Mouse (Mus musculus) liver, embryonic 11.5 days (tissue): ENCODE data around the gene Pid1. TPM values are rescaled to one million over a fixed set of nuclear protein-coding genes. Genes with fewer than 3 reads are reported as not detected.

Source experiments
- ATAC-seq: fragments of 200-750 bp; cut with Nextera tagmentation; replicated peaks from 2 replicates; pipeline ENCODE4 v1.8.0; 2017; ENCODE audit warnings: moderate number of reproducible peaks, mild to moderate bottlenecking, moderate TSS enrichment, moderate library complexity; ENCODE audit not compliant: low FRiP score
- DNase-seq: peaks from one replicate; pipeline ENCODE4 v3.0.0-alpha.2; 2017; ENCODE audit warnings: low spot score
- H3K27ac ChIP-seq: fragments of 300-500 bp; sonication (generic); 2 replicates; pipeline ENCODE4 v1.5.1; 2014; ENCODE audit warnings: mild to moderate bottlenecking, low read depth, low read length, control low read depth
- H3K27me3 ChIP-seq: fragments of 300-500 bp; sonication (generic); replicated peaks from 2 replicates; pipeline ENCODE4 v1.6.1; 2014; ENCODE audit warnings: low read length, mixed read lengths; ENCODE audit not compliant: control insufficient read depth, insufficient read depth
- H3K36me3 ChIP-seq: fragments of 300-500 bp; sonication (generic); 2 replicates; pipeline ENCODE4 v1.6.1; 2014; ENCODE audit warnings: mild to moderate bottlenecking, low read length, moderate library complexity, mixed read lengths; ENCODE audit not compliant: control insufficient read depth, insufficient read depth
- H3K4me1 ChIP-seq: fragments of 300-500 bp; sonication (generic); replicated peaks from 2 replicates; pipeline ENCODE4 v1.6.1; 2014; ENCODE audit warnings: low read length, mixed read lengths; ENCODE audit not compliant: control insufficient read depth, insufficient read depth
- H3K4me2 ChIP-seq: fragments of 300-500 bp; sonication (generic); 2 replicates; pipeline ENCODE4 v1.6.1; 2014; ENCODE audit warnings: mild to moderate bottlenecking, control low read depth, moderate library complexity
- H3K4me3 ChIP-seq: fragments of 300-500 bp; sonication (generic); 2 replicates; pipeline ENCODE4 v1.5.1; 2014; ENCODE audit warnings: low read depth, low read length, control low read depth
- H3K9ac ChIP-seq: fragments of 300-500 bp; sonication (generic); 2 replicates; pipeline ENCODE4 v1.6.1; 2014; ENCODE audit warnings: low read depth, low read length, control low read depth
- H3K9me3 ChIP-seq: fragments of 300-500 bp; sonication (generic); 2 replicates; pipeline ENCODE4 v1.6.1; 2016; ENCODE audit warnings: low read length, inconsistent platforms, mixed read lengths; ENCODE audit not compliant: control insufficient read depth
- WGBS: fragments of 180-500 bp; shearing (Covaris S2); extraction: QIAGEN DNeasy Blood & Tissue Kit; methylation state at CpG from one replicate; pipeline ENCODE4 v1.1.7; 2014; 5-methylcytosine and 5-hydroxymethylcytosine counted together
- polyA plus RNA-seq: library from polyadenylated mRNA; unstranded; fragments of >200 nt; fragmentation: Nextera tagmentation; extraction: Ambion mirVana; gene quantifications from 2 replicates; pipeline ENCODE4 v1.2.1, GENCODE M21; 2014

The Pid1 gene
- polyA plus RNA-seq, 1 experiment from 2014 or later: 20.6 TPM

- Histone ChIP-seq H3K27me3 (no peaks in the 10 kb centered on the region), H3K4me2 (no peak overlapping the region), H3K9me3 (no peaks in the 10 kb centered on the region), H3K9ac (no peak overlapping the region), H3K4me1 (no peaks in the 10 kb centered on the region), H3K36me3 (no peaks in the 10 kb centered on the region), H3K4me3 (no peak overlapping the region), H3K27ac (no peak overlapping the region)
- WGBS: 50% methylated on average over 2 of the region's 2 CpGs
- DNase-seq (no peak), ATAC-seq (no peak)
Observed at GRCm38 (mm10) chr1:84199890-84200289, 164.1 kb downstream of the Pid1 start.

GRCm38 (mm10) chr1:84198887-84199286, 165.1 kb downstream of the Pid1 start:
- Histone ChIP-seq H3K27ac (no peak overlapping the region), H3K36me3 (no peaks in the 10 kb centered on the region), H3K9ac (no peak overlapping the region), H3K4me1 (no peaks in the 10 kb centered on the region), H3K4me2 (no peak overlapping the region), H3K4me3 (no peak overlapping the region), H3K9me3 (no peaks in the 10 kb centered on the region), H3K27me3 (no peaks in the 10 kb centered on the region)
- WGBS: 76% methylated on average over 2 of the region's 2 CpGs
- no peak for ATAC-seq
- DNase-seq: no peak

- ATAC-seq (no peak), DNase-seq (no peak)
- H3K9me3 ChIP-seq: no peaks in the 10 kb centered on the region
- H3K4me3 ChIP-seq: no peak overlapping the region
- no peak overlapping the region for H3K9ac ChIP-seq
- H3K27me3 ChIP-seq: no peaks in the 10 kb centered on the region
- no peak overlapping the region for H3K27ac ChIP-seq
- no peak overlapping the region for H3K4me2 ChIP-seq
- no peaks in the 10 kb centered on the region for H3K4me1 ChIP-seq
- H3K36me3 ChIP-seq: no peaks in the 10 kb centered on the region
Observed at GRCm38 (mm10) chr1:84192167-84192566, 171.8 kb downstream of the Pid1 start.

- ATAC-seq (no peak), DNase-seq (no peak)
- Histone ChIP-seq H3K9ac (no peak overlapping the region), H3K4me3 (no peak overlapping the region), H3K36me3 (no peaks in the 10 kb centered on the region), H3K9me3 (no peaks in the 10 kb centered on the region), H3K4me2 (no peak overlapping the region), H3K27ac (no peak overlapping the region), H3K4me1 (no peaks in the 10 kb centered on the region), H3K27me3 (no peaks in the 10 kb centered on the region)
- WGBS: 79% methylated on average over 5 of the region's 5 CpGs
Observed at GRCm38 (mm10) chr1:84189446-84189845, 174.5 kb downstream of the Pid1 start.

- H3K4me2 ChIP-seq: no peak overlapping the region
- no peak for ATAC-seq
- 68% methylated on average over 4 of the region's 4 CpGs for WGBS
- H3K36me3 ChIP-seq: no peaks in the 10 kb centered on the region
- no peaks in the 10 kb centered on the region for H3K27me3 ChIP-seq
- DNase-seq: no peak
- no peak overlapping the region for H3K27ac ChIP-seq
- H3K4me3 ChIP-seq: no peak overlapping the region
- H3K9me3 ChIP-seq: no peaks in the 10 kb centered on the region
- no peak overlapping the region for H3K9ac ChIP-seq
- no peaks in the 10 kb centered on the region for H3K4me1 ChIP-seq
Observed at GRCm38 (mm10) chr1:84186756-84187437, 177.1 kb downstream of the Pid1 start.

GRCm38 (mm10) chr1:84177696-84178095, 186.3 kb downstream of the Pid1 start:
- no peaks in the 10 kb centered on the region for H3K4me1 ChIP-seq
- H3K27me3 ChIP-seq: no peaks in the 10 kb centered on the region
- H3K9me3 ChIP-seq: no peaks in the 10 kb centered on the region
- no peak overlapping the region for H3K4me3 ChIP-seq
- no peaks in the 10 kb centered on the region for H3K36me3 ChIP-seq
- no peak overlapping the region for H3K4me2 ChIP-seq
- no peak for DNase-seq
- 62% methylated on average over 1 of the region's 1 CpGs for WGBS
- no peak for ATAC-seq
- H3K27ac ChIP-seq: no peak overlapping the region
- H3K9ac ChIP-seq: no peak overlapping the region

- Histone ChIP-seq H3K9me3 (no peaks in the 10 kb centered on the region), H3K9ac (no peak overlapping the region), H3K4me3 (no peak overlapping the region), H3K27me3 (no peaks in the 10 kb centered on the region), H3K4me2 (no peak overlapping the region), H3K4me1 (no peaks in the 10 kb centered on the region), H3K27ac (no peak overlapping the region), H3K36me3 (no peaks in the 10 kb centered on the region)
- 42% methylated on average over 2 of the region's 2 CpGs for WGBS
- DNase-seq (no peak), ATAC-seq (no peak)
Observed at GRCm38 (mm10) chr1:84177033-84177432, 186.9 kb downstream of the Pid1 start.

- Histone ChIP-seq H3K36me3 (no peaks in the 10 kb centered on the region), H3K4me1 (no peaks in the 10 kb centered on the region), H3K4me2 (no peak overlapping the region), H3K9me3 (no peaks in the 10 kb centered on the region), H3K27me3 (no peaks in the 10 kb centered on the region), H3K27ac (no peak overlapping the region), H3K4me3 (no peak overlapping the region), H3K9ac (no peak overlapping the region)
- no peak for ATAC-seq
- WGBS: 79% methylated on average over 6 of the region's 6 CpGs
- no peak for DNase-seq
Observed at GRCm38 (mm10) chr1:84172941-84173340, 191.0 kb downstream of the Pid1 start.

GRCm38 (mm10) chr1:84157790-84158189, 206.2 kb downstream of the Pid1 start:
- Histone ChIP-seq H3K36me3 (no peaks in the 10 kb centered on the region), H3K4me2 (no peak overlapping the region), H3K27me3 (no peaks in the 10 kb centered on the region), H3K9ac (no peak overlapping the region), H3K4me1 (no peaks in the 10 kb centered on the region), H3K27ac (no peak overlapping the region), H3K9me3 (no peaks in the 10 kb centered on the region), H3K4me3 (no peak overlapping the region)
- ATAC-seq (no peak), DNase-seq (no peak)
- WGBS: 80% methylated on average over 3 of the region's 3 CpGs
